Mouse (Mus musculus) forebrain, postnatal 0 days (tissue): Measurements from ENCODE around the gene Itgb7. TPM values are rescaled to one million over a fixed set of nuclear protein-coding genes. Genes with fewer than 3 reads are reported as not detected.

Source experiments
- ATAC-seq: fragments of 200-750 bp; cut with Nextera tagmentation; 2 replicates; pipeline ENCODE4 v1.8.0; 2017; ENCODE audit warnings: mild to moderate bottlenecking, moderate library complexity
- DNase-seq: peaks from one replicate; pipeline ENCODE4 v3.0.0-alpha.2; 2015
- H3K27ac ChIP-seq: fragments of 300-500 bp; sonication (generic); 2 replicates; pipeline ENCODE4 v1.5.1; 2014; ENCODE audit warnings: low read depth, mild to moderate bottlenecking, antibody characterized with exemption, low read length, moderate library complexity, mixed read lengths
- H3K27me3 ChIP-seq: fragments of 300-500 bp; sonication (generic); 2 replicates; pipeline ENCODE4 v1.6.1; 2014; ENCODE audit warnings: mild to moderate bottlenecking, low read length, mixed read lengths; ENCODE audit not compliant: insufficient read depth
- H3K36me3 ChIP-seq: fragments of 300-500 bp; sonication (generic); 2 replicates; pipeline ENCODE4 v1.6.1; 2014; ENCODE audit warnings: mild to moderate bottlenecking, moderate library complexity; ENCODE audit not compliant: insufficient read depth
- H3K4me1 ChIP-seq: fragments of 300-500 bp; sonication (generic); 2 replicates; pipeline ENCODE4 v1.6.1; 2014; ENCODE audit warnings: antibody characterized with exemption; ENCODE audit not compliant: insufficient read depth
- H3K4me2 ChIP-seq: fragments of 300-500 bp; sonication (generic); 2 replicates; pipeline ENCODE4 v1.6.1; 2014; ENCODE audit warnings: low read depth, mild to moderate bottlenecking, moderate library complexity
- H3K4me3 ChIP-seq: fragments of 300-500 bp; sonication (generic); 2 replicates; pipeline ENCODE4 v1.5.1; 2014; ENCODE audit warnings: low read depth, low read length, mixed read lengths
- H3K9ac ChIP-seq: fragments of 300-500 bp; sonication (generic); 2 replicates; pipeline ENCODE4 v1.6.1; 2014; ENCODE audit warnings: mild to moderate bottlenecking
- H3K9me3 ChIP-seq: fragments of 300-500 bp; sonication (generic); 2 replicates; pipeline ENCODE4 v1.6.1; 2016; ENCODE audit warnings: low read length
- CTCF ChIP-seq: sonication (generic); IDR thresholded peaks from 2 replicates; pipeline ENCODE4 v1.5.1; 2016; ENCODE audit warnings: antibody characterized with exemption, control low read depth, low read depth
- whole genome bisulfite sequencing: fragments of 180-500 bp; shearing (Covaris S2); extraction: QIAGEN DNeasy Blood & Tissue Kit; methylation state at CpG from one replicate; pipeline ENCODE4 v1.1.7; 2014; 5-methylcytosine and 5-hydroxymethylcytosine counted together
- polyA plus RNA-seq: library from polyadenylated mRNA; unstranded; fragments of >200 nt; fragmentation: Nextera tagmentation; extraction: Ambion mirVana; gene quantifications from 2 replicates; pipeline ENCODE4 v1.2.1, GENCODE M21; 2015
- total RNA-seq: library from RNA; depleted of rRNA; stranded (reverse); fragments of >200 nt; gene quantifications from 2 replicates; pipeline ENCODE4 v1.2.3, GENCODE M21; 2014

Itgb7 gene
- total and polyA plus RNA-seq, 2 experiments from 2014 or later = 0.75 to 2.4 TPM

- under 1% methylated on average over 37 of the region's 46 CpGs for WGBS
- DNase-seq (peak; percentile 20), ATAC-seq (peak; percentile 48)
- H3K4me1 ChIP-seq = peaks cover 10% of the 10 kb centered on the region; the same call in 1 of the 2 replicates
- H3K27ac ChIP-seq = no peak within 1 kb of the TSS
- no peaks in the 10 kb centered on the region for H3K36me3 ChIP-seq
- peak within 1 kb of the TSS; percentile 65 for H3K9ac ChIP-seq
- H3K9me3 ChIP-seq = no peaks in the 10 kb centered on the region
- H3K4me2 ChIP-seq = peak within 1 kb of the TSS; percentile 96
- peaks cover 4% of the 10 kb centered on the region; the same call in 1 of the 2 replicates for H3K27me3 ChIP-seq
- no peak for TF ChIP-seq CTCF
- peak within 1 kb of the TSS; percentile 55 for H3K4me3 ChIP-seq
Measured at GRCm38 (mm10) chr15:102257202-102258075, 25.7 kb upstream of the Itgb7 start, which contains the start of gene Rarg. Gene Rarg (minus strand): TSS chr15:102257517.

- Histone ChIP-seq H3K36me3 (no peaks in the 10 kb centered on the region), H3K4me1 (peaks cover 10% of the 10 kb centered on the region; the same call in 1 of the 2 replicates), H3K4me3 (peak overlapping the region; percentile 55), H3K9me3 (no peaks in the 10 kb centered on the region), H3K27ac (no peak overlapping the region), H3K9ac (peak overlapping the region; percentile 65), H3K27me3 (peaks cover 4% of the 10 kb centered on the region; the same call in 1 of the 2 replicates), H3K4me2 (peak overlapping the region; percentile 96)
- DNase-seq (peak; percentile 22), ATAC-seq (peak; percentile 30; the same call in 1 of the 2 replicates)
- 12% methylated on average over 22 of the region's 22 CpGs for WGBS
- TF ChIP-seq CTCF = no peak
Measured at GRCm38 (mm10) chr15:102256431-102257201, 24.9 kb upstream of the Itgb7 start.

- H3K4me3 ChIP-seq = no peak overlapping the region
- no peak for ATAC-seq
- DNase-seq = no peak
- H3K9me3 ChIP-seq = no peaks in the 10 kb centered on the region
- H3K4me1 ChIP-seq = peaks cover 10% of the 10 kb centered on the region; the same call in 1 of the 2 replicates
- no peak for TF ChIP-seq CTCF
- peak overlapping the region; percentile 96; the same call in 1 of the 2 replicates for H3K4me2 ChIP-seq
- H3K9ac ChIP-seq = no peak overlapping the region
- WGBS = 54% methylated on average over 13 of the region's 14 CpGs
- no peak overlapping the region for H3K27ac ChIP-seq
- H3K27me3 ChIP-seq = peaks cover 4% of the 10 kb centered on the region; the same call in 1 of the 2 replicates
- no peaks in the 10 kb centered on the region for H3K36me3 ChIP-seq
Measured at GRCm38 (mm10) chr15:102255547-102256255, 24.0 kb upstream of the Itgb7 start.

GRCm38 (mm10) chr15:102250521-102250920 lies 18.8 kb upstream of the Itgb7 start:
- no peak for DNase-seq
- Histone ChIP-seq H3K4me3 (no peak overlapping the region), H3K9me3 (no peaks in the 10 kb centered on the region), H3K36me3 (no peaks in the 10 kb centered on the region), H3K27me3 (no peaks in the 10 kb centered on the region), H3K4me1 (no peaks in the 10 kb centered on the region; the same call in 1 of the 2 replicates), H3K4me2 (no peak overlapping the region), H3K27ac (no peak overlapping the region), H3K9ac (no peak overlapping the region)
- no peak for TF ChIP-seq CTCF
- no peak for ATAC-seq
- 73% methylated on average over 5 of the region's 5 CpGs for WGBS

GRCm38 (mm10) chr15:102249967-102250366 lies 18.2 kb upstream of the Itgb7 start:
- 54% methylated on average over 9 of the region's 9 CpGs for WGBS
- Histone ChIP-seq H3K27me3 (no peaks in the 10 kb centered on the region), H3K9ac (no peak overlapping the region), H3K4me1 (peaks cover 3% of the 10 kb centered on the region; the same call in 1 of the 2 replicates), H3K27ac (no peak overlapping the region), H3K36me3 (no peaks in the 10 kb centered on the region), H3K4me2 (no peak overlapping the region), H3K9me3 (no peaks in the 10 kb centered on the region), H3K4me3 (no peak overlapping the region)
- no peak for DNase-seq
- TF ChIP-seq CTCF = no peak
- no peak for ATAC-seq

GRCm38 (mm10) chr15:102249251-102249691 lies 17.5 kb upstream of the Itgb7 start:
- H3K4me2 ChIP-seq = no peak overlapping the region
- no peak for TF ChIP-seq CTCF
- no peaks in the 10 kb centered on the region for H3K27me3 ChIP-seq
- H3K36me3 ChIP-seq = no peaks in the 10 kb centered on the region
- H3K27ac ChIP-seq = no peak overlapping the region
- peaks cover 8% of the 10 kb centered on the region for H3K4me1 ChIP-seq
- no peak overlapping the region for H3K9ac ChIP-seq
- DNase-seq (no peak), ATAC-seq (no peak)
- H3K4me3 ChIP-seq = no peak overlapping the region
- WGBS = 6% methylated on average over 13 of the region's 13 CpGs
- no peaks in the 10 kb centered on the region for H3K9me3 ChIP-seq
